Mouse (Mus musculus) liver, embryonic 14.5 days (tissue): ENCODE measurements around the gene Svop. TPM values are rescaled to one million over a fixed set of nuclear protein-coding genes. Genes with fewer than 3 reads are reported as not detected.

ENCODE experiments used
- ATAC-seq: fragments of 200-750 bp; cut with Nextera tagmentation; 2 replicates; pipeline ENCODE4 v1.8.0; 2017; ENCODE audit warnings: moderate number of reproducible peaks, mild to moderate bottlenecking, moderate library complexity; ENCODE audit not compliant: insufficient read depth
- DNase-seq, 3 experiments: peaks; one replicate each; pipeline ENCODE4 v3.0.0-alpha.2; 2012 to 2013; ENCODE audit warnings: low read depth in 3 of 3, low spot score in 3 of 3
- H3K27ac ChIP-seq: fragments of 300-500 bp; sonication (generic); 2 replicates; pipeline ENCODE4 v1.5.1; 2014; ENCODE audit warnings: moderate library complexity, mild to moderate bottlenecking, control low read depth, inconsistent platforms
- H3K27me3 ChIP-seq: fragments of 300-500 bp; sonication (generic); 2 replicates; pipeline ENCODE4 v1.6.1; 2014; ENCODE audit warnings: mild to moderate bottlenecking, low read length, moderate library complexity; ENCODE audit not compliant: control insufficient read depth, insufficient read depth
- H3K36me3 ChIP-seq: fragments of 300-500 bp; sonication (generic); replicated peaks from 2 replicates; pipeline ENCODE4 v1.6.1; 2014; ENCODE audit warnings: low read depth; ENCODE audit not compliant: control insufficient read depth, insufficient read depth
- H3K4me1 ChIP-seq, 2 experiments: fragments of 200-500 bp in 1 of 2; fragments of 300-500 bp in 1 of 2; sonication (generic) in 1 of 2; replicated peaks; 2 replicates each; pipeline ENCODE4 v1.6.1; 2012 to 2014; ENCODE audit warnings: antibody characterized with exemption in 1 of 2, inconsistent platforms in 1 of 2, low read length in 1 of 2; ENCODE audit not compliant: control insufficient read depth in 2 of 2, insufficient read depth in 2 of 2
- H3K4me2 ChIP-seq: fragments of 300-500 bp; sonication (generic); 2 replicates; pipeline ENCODE4 v1.6.1; 2014; ENCODE audit warnings: low read depth, mild to moderate bottlenecking, control low read depth, moderate library complexity
- H3K4me3 ChIP-seq, 2 experiments: fragments of 200-500 bp in 1 of 2; fragments of 300-500 bp in 1 of 2; sonication (generic) in 1 of 2; 2 replicates each; pipeline ENCODE4 v1.5.1; 2012 to 2014; ENCODE audit warnings: low read depth in 2 of 2, low read length in 2 of 2, mild to moderate bottlenecking in 2 of 2, control low read depth in 1 of 2, inconsistent platforms in 1 of 2, moderate library complexity in 1 of 2; ENCODE audit not compliant: insufficient read depth in 1 of 2
- H3K9ac ChIP-seq: fragments of 300-500 bp; sonication (generic); replicated peaks from 2 replicates; pipeline ENCODE4 v1.6.1; 2014; ENCODE audit warnings: mild to moderate bottlenecking, control low read depth, moderate library complexity
- H3K9me3 ChIP-seq: fragments of 300-500 bp; sonication (generic); 2 replicates; pipeline ENCODE4 v1.6.1; 2016; ENCODE audit warnings: low read length, mixed read lengths; ENCODE audit not compliant: control insufficient read depth
- CTCF ChIP-seq: IDR thresholded peaks from 2 replicates; pipeline ENCODE4 v1.5.1; 2016; ENCODE audit warnings: antibody characterized with exemption, low read depth, control low read depth
- EP300 ChIP-seq: IDR thresholded peaks from 2 replicates; pipeline ENCODE4 v1.6.1; 2016; ENCODE audit warnings: antibody characterized with exemption, low read depth
- WGBS: fragments of 180-500 bp; shearing (Covaris S2); extraction: QIAGEN DNeasy Blood & Tissue Kit; methylation state at CpG from one replicate; pipeline ENCODE4 v1.1.7; 2014; ENCODE audit not compliant: insufficient replicate concordance; 5-methylcytosine and 5-hydroxymethylcytosine counted together
- polyA plus RNA-seq, 2 experiments: library from polyadenylated mRNA; depleted of rRNA in 1 of 2; stranded (reverse) in 1 of 2; unstranded in 1 of 2; fragments of >200 nt; fragmentation: Nextera tagmentation in 1 of 2; extraction: Ambion mirVana in 1 of 2; gene quantifications; 2 replicates each; pipeline versions ENCODE4 v1.2.1 to v1.2.3; 2012 to 2014

Gene Svop
- polyA plus RNA-seq, 2 experiments = not detected

DNA sequence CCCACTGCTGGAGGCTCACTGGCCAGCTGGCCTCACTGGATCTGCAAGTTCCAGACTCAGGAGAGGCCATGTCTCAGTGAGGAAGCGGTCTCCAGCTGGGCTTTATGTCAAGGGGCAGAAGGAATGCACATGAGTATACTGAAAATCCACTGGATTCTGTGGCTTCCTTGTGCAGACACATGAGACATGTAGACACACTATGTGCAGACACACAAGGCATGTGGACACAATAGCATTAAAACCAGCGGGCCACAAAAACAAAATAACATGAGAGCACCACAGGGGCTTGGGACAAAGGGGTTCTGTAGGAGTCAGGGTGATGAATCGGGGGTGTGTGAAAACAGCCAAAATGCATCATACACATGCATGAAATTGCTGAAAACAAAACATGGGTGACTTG is 34.6 kb upstream of the Svop start:
- WGBS = 70% methylated on average over 3 of the region's 3 CpGs
- Histone ChIP-seq H3K4me2 (peak overlapping the region; percentile 90; the same call in 1 of the 2 replicates), H3K4me3 (no peak overlapping the region), H3K9ac (no peak overlapping the region), H3K27ac (no peak overlapping the region), H3K36me3 (no peaks in the 10 kb centered on the region; the same call in none of the 2 replicates), H3K9me3 (no peaks in the 10 kb centered on the region), H3K27me3 (no peaks in the 10 kb centered on the region), H3K4me1 (peaks cover 5 to 9% of the 10 kb centered on the region in 2 experiments)
- ATAC-seq (no peak), DNase-seq (no peak)
- TF ChIP-seq EP300 (no peak), CTCF (no peak)

DNA sequence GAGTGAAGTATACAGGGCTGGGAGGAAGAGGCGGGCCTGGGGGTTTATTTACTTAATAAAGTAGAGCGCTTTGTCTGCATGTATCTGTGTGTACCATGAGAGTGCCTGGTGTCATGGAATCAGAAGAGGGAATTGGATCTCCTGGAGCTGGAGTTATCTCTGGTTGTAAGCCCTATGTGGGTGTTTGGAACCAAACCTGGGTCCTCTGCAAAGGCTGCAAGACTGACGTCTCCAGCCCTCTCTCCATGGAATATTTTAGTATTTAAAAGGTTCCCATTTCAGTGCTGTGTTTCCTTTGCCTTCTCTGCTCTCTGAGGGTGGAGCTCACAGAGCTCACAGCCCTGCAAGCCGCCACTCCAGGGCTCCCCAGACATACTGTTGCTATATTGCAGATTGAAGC is 28.4 kb upstream of the Svop start:
- no peak overlapping the region for H3K4me2 ChIP-seq
- H3K36me3 ChIP-seq = no peaks in the 10 kb centered on the region; the same call in none of the 2 replicates
- no peak for TF ChIP-seq CTCF
- TF ChIP-seq EP300 = no peak
- ATAC-seq (no peak), DNase-seq (no peak)
- 82% methylated on average over 4 of the region's 4 CpGs for WGBS
- no peak overlapping the region for H3K9ac ChIP-seq
- H3K4me1 ChIP-seq = no peaks in the 10 kb centered on the region
- H3K27me3 ChIP-seq = no peaks in the 10 kb centered on the region
- no peak overlapping the region for H3K27ac ChIP-seq
- no peaks in the 10 kb centered on the region for H3K9me3 ChIP-seq
- H3K4me3 ChIP-seq = no peak overlapping the region

GRCm38 (mm10) chr5:114116586-114116985 is 25.2 kb upstream of the Svop start:
- no peak for ATAC-seq
- TF ChIP-seq CTCF (no peak), EP300 (no peak)
- no peaks in the 10 kb centered on the region for H3K9me3 ChIP-seq
- H3K27ac ChIP-seq = no peak overlapping the region
- no peaks in the 10 kb centered on the region for H3K36me3 ChIP-seq
- 42% methylated on average over 7 of the region's 7 CpGs for whole genome bisulfite sequencing
- H3K4me1 ChIP-seq = no peaks in the 10 kb centered on the region
- H3K27me3 ChIP-seq = no peaks in the 10 kb centered on the region
- no peak overlapping the region for H3K4me2 ChIP-seq
- H3K9ac ChIP-seq = no peak overlapping the region
- DNase-seq = no peak
- H3K4me3 ChIP-seq = no peak overlapping the region

DNA sequence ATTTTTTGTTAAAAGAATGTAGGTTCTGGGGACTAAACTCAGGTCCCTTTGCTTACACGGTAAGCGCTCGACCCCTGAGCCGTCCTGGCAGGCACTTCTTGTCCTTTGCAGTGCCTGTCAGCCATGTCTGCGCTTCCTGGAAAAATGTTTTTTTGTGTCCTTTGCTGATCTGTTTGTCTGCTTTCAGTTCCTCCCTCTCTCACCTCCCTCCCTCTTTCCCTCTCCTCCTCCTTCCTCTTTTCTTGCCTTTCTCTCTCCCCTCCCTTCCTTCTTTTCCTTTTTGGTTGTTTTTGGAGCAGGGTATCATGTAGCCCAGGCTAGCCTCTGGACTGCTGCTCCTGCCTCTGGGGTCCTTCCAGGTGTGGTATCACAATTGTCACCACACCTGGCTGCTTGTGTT is 23.7 kb upstream of the Svop start:
- Histone ChIP-seq H3K4me2 (no peak overlapping the region), H3K9me3 (no peaks in the 10 kb centered on the region), H3K4me3 (no peak overlapping the region), H3K27ac (no peak overlapping the region), H3K9ac (no peak overlapping the region), H3K4me1 (no peaks in the 10 kb centered on the region), H3K27me3 (no peaks in the 10 kb centered on the region), H3K36me3 (no peaks in the 10 kb centered on the region; the same call in 1 of the 2 replicates)
- 64% methylated on average over 5 of the region's 5 CpGs for WGBS
- no peak for TF ChIP-seq CTCF
- TF ChIP-seq EP300 = no peak
- DNase-seq (no peak), ATAC-seq (no peak)

DNA sequence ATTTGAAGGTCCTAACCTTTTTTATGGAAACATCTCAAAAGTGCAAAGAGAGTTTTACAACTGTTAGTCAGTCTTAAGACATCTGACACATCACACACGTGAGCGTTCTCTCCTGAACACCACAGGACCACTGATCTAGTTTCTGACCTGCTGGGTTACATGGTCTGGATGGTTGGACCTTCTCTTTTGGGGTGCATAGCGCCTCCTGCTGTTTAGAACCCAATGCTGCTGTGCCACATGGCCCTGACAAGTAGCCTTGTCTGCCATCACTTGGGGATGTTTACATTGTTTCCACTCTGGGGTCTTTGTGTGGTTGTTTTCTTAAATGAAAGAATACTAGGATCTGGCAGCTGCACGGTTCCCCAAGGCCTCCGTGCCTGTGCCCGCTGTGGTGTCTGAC is 22.0 kb upstream of the Svop start:
- WGBS = 80% methylated on average over 6 of the region's 6 CpGs
- no peaks in the 10 kb centered on the region; the same call in 1 of the 2 replicates for H3K36me3 ChIP-seq
- no peak overlapping the region for H3K4me2 ChIP-seq

More for the DNA sequence above, 22.0 kb upstream of the Svop start:
- DNase-seq (no peak), ATAC-seq (no peak)
- Histone ChIP-seq H3K9ac (no peak overlapping the region), H3K4me3 (no peak overlapping the region), H3K4me1 (no peaks in the 10 kb centered on the region), H3K27me3 (no peaks in the 10 kb centered on the region), H3K9me3 (no peaks in the 10 kb centered on the region), H3K27ac (no peak overlapping the region)
- TF ChIP-seq CTCF (peak; percentile 53), EP300 (no peak)
